Mouse (Mus musculus): ENCODE results near the gene Clip2.
A peak's percentile ranks its signal among the peaks of the same experiment; 100 is the strongest.

Gene Clip2

GRCm38 (mm10) chr5:134564272-134564671 lies 12.0 kb upstream of the Clip2 start:
- DNase-seq (ENCODE audit: low spot score): no peak

GRCm38 (mm10) chr5:134560450-134561171 lies 8.4 kb upstream of the Clip2 start:
- DNase-seq (ENCODE audit: low spot score): no peak

GRCm38 (mm10) chr5:134560071-134560449 lies 7.8 kb upstream of the Clip2 start, which contains the start of gene Syna:
Syna (minus strand) TSS chr5:134560171.
- DNase-seq (ENCODE audit: low spot score): no peak

- no peak for DNase-seq (ENCODE audit: low spot score)
Observed at GRCm38 (mm10) chr5:134555463-134556164, 3.4 kb upstream of the Clip2 start.

GRCm38 (mm10) chr5:134553951-134554546 lies 1.8 kb upstream of the Clip2 start:
- peak; percentile 47 for DNase-seq (ENCODE audit: low spot score)

GRCm38 (mm10) chr5:134551233-134552109 lies 763 bp downstream of the Clip2 start:
- DNase-seq (ENCODE audit: low spot score): peak; percentile 50

- DNase-seq (ENCODE audit: low spot score): no peak
Observed at GRCm38 (mm10) chr5:134550836-134551232, 1.4 kb downstream of the Clip2 start.

- no peak for DNase-seq (ENCODE audit: low spot score)
Observed at GRCm38 (mm10) chr5:134549640-134550168, 2.5 kb downstream of the Clip2 start.

GRCm38 (mm10) chr5:134548306-134548705 lies 3.9 kb downstream of the Clip2 start:
- no peak for DNase-seq (ENCODE audit: low spot score)

- DNase-seq (ENCODE audit: low spot score): no peak
Observed at GRCm38 (mm10) chr5:134546790-134547189, 5.4 kb downstream of the Clip2 start.

GRCm38 (mm10) chr5:134545242-134545629 lies 7.0 kb downstream of the Clip2 start:
- DNase-seq (ENCODE audit: low spot score): peak; percentile 35

- DNase-seq (ENCODE audit: low spot score): peak; percentile 73
Observed at GRCm38 (mm10) chr5:134544516-134545241, 7.6 kb downstream of the Clip2 start.

- DNase-seq (ENCODE audit: low spot score): peak; percentile 73
Observed at GRCm38 (mm10) chr5:134541640-134542039, 10.6 kb downstream of the Clip2 start.

GRCm38 (mm10) chr5:134540881-134541280 lies 11.4 kb downstream of the Clip2 start:
- DNase-seq (ENCODE audit: low spot score): peak; percentile 98

- DNase-seq (ENCODE audit: low spot score): peak; percentile 93
Observed at GRCm38 (mm10) chr5:134539891-134540290, 12.3 kb downstream of the Clip2 start.

- DNase-seq (ENCODE audit: low spot score): peak; percentile 28
Observed at GRCm38 (mm10) chr5:134536036-134536435, 16.2 kb downstream of the Clip2 start.

GRCm38 (mm10) chr5:134532417-134532816 lies 19.8 kb downstream of the Clip2 start:
- DNase-seq (ENCODE audit: low spot score): no peak

GRCm38 (mm10) chr5:134531585-134531984 lies 20.6 kb downstream of the Clip2 start:
- DNase-seq (ENCODE audit: low spot score): no peak

- DNase-seq (ENCODE audit: low spot score): no peak
Observed at GRCm38 (mm10) chr5:134530830-134531229, 21.4 kb downstream of the Clip2 start.

GRCm38 (mm10) chr5:134528488-134528887 lies 23.7 kb downstream of the Clip2 start:
- DNase-seq (ENCODE audit: low spot score): no peak
